Mouse (Mus musculus) C2C12 (cell line): ENCODE measurements at regions not wholly inside any gene's neighbourhood (a gene's known extent, or its start where the extent isn't known, plus 50 kb on each side); places are given as distances from the start of the nearest gene placed in this dataset.

Source experiments
- CEBPB ChIP-seq: IDR thresholded peaks from one replicate; pipeline ENCODE4 v1.6.1; 2011; ENCODE audit warnings: low read depth, mild to moderate bottlenecking, control low read depth, moderate library complexity
- CTCF ChIP-seq: IDR thresholded peaks from one replicate; pipeline ENCODE4 v1.5.1; 2011; ENCODE audit not compliant: control insufficient read depth, insufficient read depth, insufficient read length
- MAX ChIP-seq: IDR thresholded peaks from one replicate; pipeline ENCODE4 v1.6.1; 2011; ENCODE audit warnings: mild to moderate bottlenecking, control low read depth
- MYOD1 ChIP-seq: IDR thresholded peaks from one replicate; pipeline ENCODE4 v1.6.1; 2011; ENCODE audit warnings: low read depth; ENCODE audit not compliant: control insufficient read depth, insufficient read length
- MYOG ChIP-seq: IDR thresholded peaks from one replicate; pipeline ENCODE4 v1.6.1; 2011; ENCODE audit not compliant: control insufficient read depth, insufficient read length; ENCODE audit errors: extremely low read depth
- USF1 ChIP-seq: IDR thresholded peaks from one replicate; pipeline ENCODE4 v1.6.1; 2011; ENCODE audit warnings: low read depth, mild to moderate bottlenecking, control low read depth, moderate library complexity

GRCm38 (mm10) chr6:117756176-117756575 is 84.8 kb upstream of the Zfp637 start:
- TF ChIP-seq CTCF (no peak), USF1 (no peak), MYOG (no peak), MAX (no peak), MYOD1 (no peak), CEBPB (no peak)
